Comparison of ENCODE assay signal across 9 mouse cellular contexts in the genomic region with DNA sequence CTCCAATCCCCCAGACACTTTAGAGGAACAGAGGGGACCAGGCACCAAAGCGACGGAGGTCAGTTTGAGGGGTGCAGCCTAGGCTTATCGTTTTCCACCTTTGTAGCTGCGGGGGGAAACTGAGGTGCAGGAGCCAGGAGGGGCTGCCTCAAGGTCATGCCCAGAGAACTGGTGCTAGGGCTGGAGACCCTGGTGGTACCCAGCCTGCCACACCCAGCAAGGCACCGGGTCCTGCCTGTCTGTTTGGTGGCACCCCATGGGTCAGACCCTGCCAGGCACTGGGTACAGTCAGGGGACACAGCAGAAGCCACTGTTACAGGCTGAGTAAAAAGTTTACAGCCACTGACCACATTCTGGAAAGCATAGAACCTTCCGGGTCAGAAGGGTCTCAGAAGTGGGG. TPM values are rescaled to one million over a fixed set of nuclear protein-coding genes. Genes with fewer than 3 reads are reported as not detected.
DNase-seq lines count a peak whose midpoint lies in the region; ATAC-seq lines count a peak whose summit lies in the region.
"Had no signal": no experiment of that assay in that cellular context is flagged by ENCODE, and none has a peak within 500 bp of the region (broad histone marks: within the 10 kb centered on the region; RNA-seq: fewer than 3 reads in every experiment).

No protein-coding gene starts in this region.

- H3K4me1 ChIP-seq in kidney, embryonic 15.5 days, result peaks cover 28% of the 10 kb centered on the region
- peaks cover 22% of the 10 kb centered on the region for H3K4me1 ChIP-seq in embryonic facial prominence, embryonic 12.5 days
- peaks cover 46% of the 10 kb centered on the region for H3K4me1 ChIP-seq in hindbrain, embryonic 13.5 days (replicated peaks)
- H3K4me1 ChIP-seq in midbrain, embryonic 15.5 days, result peaks cover 45% of the 10 kb centered on the region

- ATAC-seq in kidney, embryonic 15.5 days (replicated peaks; ENCODE audit: low FRiP score), result no peak
- no peak for ATAC-seq in embryonic facial prominence, embryonic 12.5 days (ENCODE audit: insufficient number of reproducible peaks, insufficient read depth, low FRiP score, low TSS enrichment)
- no peak for ATAC-seq in hindbrain, embryonic 13.5 days (ENCODE audit: low FRiP score)
- no peak for ATAC-seq in midbrain, embryonic 15.5 days (replicated peaks)

- intact Hi-C loops in left cerebral cortex, postnatal 14 days (cut with DNase I), result no loop called here

- H3K4me3 ChIP-seq in kidney, embryonic 15.5 days (replicated peaks), result peak overlapping the region; percentile 78
- H3K4me3 ChIP-seq in embryonic facial prominence, embryonic 12.5 days, result peak overlapping the region; percentile 74
- peak overlapping the region; percentile 82 for H3K4me3 ChIP-seq in hindbrain, embryonic 13.5 days
- H3K4me3 ChIP-seq in midbrain, embryonic 15.5 days, result peak overlapping the region; percentile 87

- DNase-seq in kidney, adult 9 months, result no peak
- no peak for DNase-seq in left cerebral cortex, postnatal 14 days (ENCODE audit: low spot score in 2 of 2)
- no peak for DNase-seq in yolk sac, embryonic 10.5 days (ENCODE audit: low spot score)
- DNase-seq in ovary, postnatal 10 days (ENCODE audit: low spot score), result no peak

- H3K36me3 ChIP-seq in kidney, embryonic 15.5 days, result no peaks in the 10 kb centered on the region
- peaks cover 8% of the 10 kb centered on the region; the same call in 1 of the 2 replicates for H3K36me3 ChIP-seq in embryonic facial prominence, embryonic 12.5 days
- peaks cover 12% of the 10 kb centered on the region for H3K36me3 ChIP-seq in hindbrain, embryonic 13.5 days
- H3K36me3 ChIP-seq in midbrain, embryonic 15.5 days (replicated peaks), result no peaks in the 10 kb centered on the region

- H3K9me3 ChIP-seq in kidney, embryonic 15.5 days (replicated peaks), result no peaks in the 10 kb centered on the region
- no peaks in the 10 kb centered on the region for H3K9me3 ChIP-seq in embryonic facial prominence, embryonic 12.5 days
- H3K9me3 ChIP-seq in hindbrain, embryonic 13.5 days, result no peaks in the 10 kb centered on the region
- H3K9me3 ChIP-seq in midbrain, embryonic 15.5 days, result no peaks in the 10 kb centered on the region
- H3K9me3 ChIP-seq: megakaryocyte, embryonic 14.5 days had no signal

- H3K27me3 ChIP-seq in kidney, embryonic 15.5 days, result no peaks in the 10 kb centered on the region
- no peaks in the 10 kb centered on the region for H3K27me3 ChIP-seq in embryonic facial prominence, embryonic 12.5 days
- no peaks in the 10 kb centered on the region; the same call in 1 of the 2 replicates for H3K27me3 ChIP-seq in hindbrain, embryonic 13.5 days
- no peaks in the 10 kb centered on the region for H3K27me3 ChIP-seq in midbrain, embryonic 15.5 days (replicated peaks)

- peak overlapping the region; percentile 81 for H3K9ac ChIP-seq in kidney, embryonic 15.5 days
- peak overlapping the region; percentile 96 for H3K9ac ChIP-seq in embryonic facial prominence, embryonic 12.5 days
- peak overlapping the region; percentile 97 for H3K9ac ChIP-seq in hindbrain, embryonic 13.5 days
- H3K9ac ChIP-seq in midbrain, embryonic 15.5 days, result peak overlapping the region; percentile 88

- WGBS in kidney, embryonic 15.5 days, result 41% methylated on average over 6 of the region's 6 CpGs
- WGBS in embryonic facial prominence, embryonic 12.5 days, result 38% methylated on average over 6 of the region's 6 CpGs
- WGBS in hindbrain, embryonic 13.5 days, result 47% methylated on average over 6 of the region's 6 CpGs
- 24% methylated on average over 6 of the region's 6 CpGs for WGBS in midbrain, embryonic 15.5 days

- peak overlapping the region; percentile 78 for H3K4me2 ChIP-seq in kidney, embryonic 15.5 days
- H3K4me2 ChIP-seq in embryonic facial prominence, embryonic 12.5 days (replicated peaks), result peak overlapping the region; percentile 92
- H3K4me2 ChIP-seq in hindbrain, embryonic 13.5 days, result peak overlapping the region; percentile 94
- H3K4me2 ChIP-seq in midbrain, embryonic 15.5 days, result peak overlapping the region; percentile 72

- H3K27ac ChIP-seq in kidney, embryonic 15.5 days, result no peak overlapping the region
- peak overlapping the region; percentile 83; the same call in 1 of the 2 replicates for H3K27ac ChIP-seq in embryonic facial prominence, embryonic 12.5 days
- H3K27ac ChIP-seq in hindbrain, embryonic 13.5 days, result no peak overlapping the region
- H3K27ac ChIP-seq in midbrain, embryonic 15.5 days, result peak overlapping the region; percentile 83; the same call in 1 of the 2 replicates

RNA-seq across cellular contexts. Expression of a gene that starts 1.0 kb away (rescaled TPM):
- polyA plus RNA-seq in kidney, embryonic 15.5 days (2015; fragmentation: Nextera tagmentation; extraction: Ambion mirVana), result 15.4 and 17.0 TPM in 2 replicates
- polyA plus RNA-seq in embryonic facial prominence, embryonic 12.5 days (2016; fragmentation: Nextera tagmentation; extraction: Ambion mirVana), result 55.8 and 56.9 TPM in 2 replicates
- 18.8 and 21.4 TPM in 2 replicates for polyA plus RNA-seq in hindbrain, embryonic 13.5 days (2015; fragmentation: Nextera tagmentation; extraction: Ambion mirVana)
- 53.4 and 54.6 TPM in 2 replicates for polyA plus RNA-seq in midbrain, embryonic 15.5 days (2015; fragmentation: Nextera tagmentation; extraction: Ambion mirVana)
- 10 to 100 TPM; 13.9 to 14.3 TPM for total RNA-seq in left cerebral cortex, postnatal 14 days (2021)

RNA-seq across cellular contexts. Expression of a gene that starts 7.5 kb away (rescaled TPM):
- polyA plus RNA-seq in kidney, embryonic 15.5 days (2015; fragmentation: Nextera tagmentation; extraction: Ambion mirVana), result 11.2 and 13.2 TPM in 2 replicates
- polyA plus RNA-seq in embryonic facial prominence, embryonic 12.5 days (2016; fragmentation: Nextera tagmentation; extraction: Ambion mirVana), result 11.6 and 13.0 TPM in 2 replicates
- 11.9 and 14.1 TPM in 2 replicates for polyA plus RNA-seq in hindbrain, embryonic 13.5 days (2015; fragmentation: Nextera tagmentation; extraction: Ambion mirVana)
- polyA plus RNA-seq in midbrain, embryonic 15.5 days (2015; fragmentation: Nextera tagmentation; extraction: Ambion mirVana), result 13.3 and 14.7 TPM in 2 replicates
- total RNA-seq in left cerebral cortex, postnatal 14 days (2021), result 1 to 10 TPM; 5.7 to 6.2 TPM

RNA-seq across cellular contexts. Expression of a gene that starts 14.5 kb away (rescaled TPM):
- polyA plus RNA-seq in kidney, embryonic 15.5 days (2015; fragmentation: Nextera tagmentation; extraction: Ambion mirVana), result 95.1 and 111 TPM in 2 replicates
- 151 and 159 TPM in 2 replicates for polyA plus RNA-seq in embryonic facial prominence, embryonic 12.5 days (2016; fragmentation: Nextera tagmentation; extraction: Ambion mirVana)
- polyA plus RNA-seq in hindbrain, embryonic 13.5 days (2015; fragmentation: Nextera tagmentation; extraction: Ambion mirVana), result 364 and 409 TPM in 2 replicates
- 364 and 392 TPM in 2 replicates for polyA plus RNA-seq in midbrain, embryonic 15.5 days (2015; fragmentation: Nextera tagmentation; extraction: Ambion mirVana)
- 100 to 1,000 TPM in 1 of 2 experiments, 10 to 100 TPM in 1; 95.6 to 111 TPM for total RNA-seq in left cerebral cortex, postnatal 14 days (2021)

RNA-seq across cellular contexts. Expression of a gene that starts 32.2 kb away (rescaled TPM):
- polyA plus RNA-seq in kidney, embryonic 15.5 days (2015; fragmentation: Nextera tagmentation; extraction: Ambion mirVana), result 18.8 and 19.5 TPM in 2 replicates
- polyA plus RNA-seq in embryonic facial prominence, embryonic 12.5 days (2016; fragmentation: Nextera tagmentation; extraction: Ambion mirVana), result 33.4 and 35.1 TPM in 2 replicates
- polyA plus RNA-seq in hindbrain, embryonic 13.5 days (2015; fragmentation: Nextera tagmentation; extraction: Ambion mirVana), result 32.4 and 34.7 TPM in 2 replicates
- polyA plus RNA-seq in midbrain, embryonic 15.5 days (2015; fragmentation: Nextera tagmentation; extraction: Ambion mirVana), result 29.5 and 29.9 TPM in 2 replicates
- 10 to 100 TPM; 94.0 to 96.3 TPM for total RNA-seq in left cerebral cortex, postnatal 14 days (2021)

RNA-seq across cellular contexts. Expression of a gene that starts 39.7 kb away (rescaled TPM):
- 5.7 and 6.1 TPM in 2 replicates for polyA plus RNA-seq in kidney, embryonic 15.5 days (2015; fragmentation: Nextera tagmentation; extraction: Ambion mirVana)
- polyA plus RNA-seq in embryonic facial prominence, embryonic 12.5 days (2016; fragmentation: Nextera tagmentation; extraction: Ambion mirVana), result 8.4 and 8.5 TPM in 2 replicates
- polyA plus RNA-seq in hindbrain, embryonic 13.5 days (2015; fragmentation: Nextera tagmentation; extraction: Ambion mirVana), result 57.4 and 59.2 TPM in 2 replicates
- polyA plus RNA-seq in midbrain, embryonic 15.5 days (2015; fragmentation: Nextera tagmentation; extraction: Ambion mirVana), result 65.7 and 66.9 TPM in 2 replicates
- total RNA-seq in left cerebral cortex, postnatal 14 days (2021), result 100 to 1,000 TPM; 437 to 473 TPM

Comparison
In these comparisons a context has a peak if more than half of its experiments do, and no peak if none do; other contexts are left out.
1. H3K27ac ChIP-seq: peak in embryonic facial prominence, embryonic 12.5 days (single experiment) and midbrain, embryonic 15.5 days (single experiment); none in kidney, embryonic 15.5 days (single experiment) and hindbrain, embryonic 13.5 days (single experiment).
2. Peak in every context shown above with its lines, with median percentiles within 50 percentile points of each other: H3K4me2 ChIP-seq, H3K4me3 ChIP-seq and H3K9ac ChIP-seq.